Mouse (Mus musculus) erythroblast, embryonic 14.5 days (primary cell): ENCODE measurements around the gene Abl1.

Experiments
- GATA1 ChIP-seq: IDR thresholded peaks from 2 replicates; pipeline ENCODE4 v1.6.1; 2012; ENCODE audit warnings: low read length, inconsistent platforms, mixed read lengths
- TAL1 ChIP-seq: IDR thresholded peaks from 3 replicates; pipeline ENCODE4 v1.6.1; 2012; ENCODE audit warnings: low read length, inconsistent platforms, mixed read lengths

DNA sequence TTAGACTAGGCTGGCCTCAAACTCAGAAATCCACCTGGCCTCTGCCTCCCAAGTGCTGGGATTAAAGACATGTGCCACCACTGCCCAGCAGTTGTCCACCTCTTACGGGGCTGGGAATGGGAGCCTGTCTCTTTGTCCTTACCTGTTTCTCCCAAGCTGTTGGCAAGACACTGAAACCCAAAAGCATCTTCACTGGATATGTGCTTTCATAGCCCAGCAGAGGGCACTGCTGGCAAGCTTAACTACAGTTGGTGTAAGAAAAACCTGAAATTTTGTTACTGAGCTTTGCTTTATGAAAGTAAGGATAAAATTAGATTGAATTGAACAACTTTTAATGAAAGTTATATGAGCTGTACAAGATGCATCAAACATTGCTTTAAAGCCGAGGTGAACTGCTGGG, 4.5 kb upstream of the Abl1 start:
- TF ChIP-seq TAL1 (no peak), GATA1 (no peak)
